Mouse (Mus musculus): ENCODE measurements around the gene Bicdl2. TPM values are rescaled to one million over a fixed set of nuclear protein-coding genes. Genes with fewer than 3 reads are reported as not detected.

Gene Bicdl2
- total RNA-seq, 2 experiments from 2014 or later, result not detected

DNA sequence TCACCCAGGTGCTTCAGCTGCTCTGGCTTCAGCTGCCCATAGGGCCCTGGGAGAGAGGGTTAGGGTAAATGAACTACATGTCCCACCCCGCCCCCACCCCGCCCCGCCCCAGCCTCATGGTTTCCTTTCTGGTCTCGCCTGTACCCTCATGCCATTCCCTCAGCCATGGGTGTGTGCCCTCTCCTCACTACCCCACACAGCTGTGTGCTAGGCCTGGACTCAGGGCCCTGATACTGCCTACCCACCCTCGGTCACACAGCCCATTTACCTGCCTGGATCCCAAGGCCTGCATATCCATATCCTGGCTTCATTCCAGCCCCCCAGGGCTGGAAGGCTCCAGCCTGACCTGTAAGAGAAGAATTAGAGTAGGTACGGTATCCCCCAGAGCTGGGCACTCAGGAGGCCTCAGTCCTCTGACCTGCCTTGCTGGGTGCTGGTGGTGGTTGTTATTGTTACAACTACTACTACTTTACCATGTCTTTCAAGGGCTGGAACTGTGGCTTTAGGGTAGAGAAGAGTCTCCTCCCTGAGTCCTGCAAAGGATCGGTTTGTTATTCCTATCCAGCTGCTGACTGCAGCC, 45.3 kb downstream of the Bicdl2 start:
- DNase-seq (ENCODE audit: low spot score in 2 of 2), result no peak

DNA sequence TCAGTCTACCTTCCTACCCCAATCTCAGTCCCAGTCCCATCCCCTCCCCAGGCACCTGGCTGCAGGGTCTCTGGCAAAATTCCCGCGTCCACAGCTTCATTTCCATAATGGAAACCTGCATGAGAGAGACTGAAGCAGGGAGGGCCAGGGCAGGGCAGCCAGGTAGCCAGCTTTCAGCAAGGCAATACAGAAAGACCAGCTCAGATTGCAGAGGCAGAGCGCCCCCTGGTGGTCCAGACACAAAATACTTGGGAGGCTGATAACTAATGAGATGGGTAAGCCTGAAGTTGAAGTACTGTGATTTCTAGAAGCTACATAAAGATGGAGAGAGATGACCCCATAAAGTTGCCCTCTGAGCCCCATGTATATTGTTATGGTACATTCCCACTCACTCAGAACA, 45.9 kb downstream of the Bicdl2 start:
- DNase-seq (ENCODE audit: low spot score in 2 of 2), result peak; percentile 76 to 82

DNA sequence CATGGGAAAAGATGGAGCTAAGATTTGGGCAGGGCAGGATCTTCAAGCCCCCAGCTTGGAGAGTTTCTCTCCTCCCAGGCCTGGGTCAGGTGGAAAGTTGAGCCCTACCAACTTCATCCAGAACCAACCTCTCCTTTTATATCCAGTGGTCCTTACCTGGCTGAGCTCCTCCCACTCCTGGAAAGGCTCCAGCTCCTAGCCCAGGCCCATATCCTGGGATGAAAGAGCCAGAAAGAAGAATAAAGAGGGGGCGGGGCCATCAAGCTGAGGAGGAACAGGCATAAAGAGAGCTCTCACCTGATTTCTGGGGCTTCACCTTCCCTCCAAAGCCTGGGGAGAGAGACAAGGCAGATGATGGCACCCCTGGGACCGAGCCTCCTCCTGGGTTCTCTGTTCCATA, 56.7 kb downstream of the Bicdl2 start:
- no peak for DNase-seq (ENCODE audit: low spot score in 2 of 2)

Other genes starting within 250 kb of the Bicdl2 start
- gene Vmn2r117, start 180.8 kb upstream of the Bicdl2 start, total RNA-seq (2021), result not detected
- 10 to 100 TPM; 11.0 to 12.3 TPM for gene Zfp213, start 96.3 kb upstream of the Bicdl2 start, total RNA-seq (2021)
- gene Zfp13, start 61.0 kb upstream of the Bicdl2 start, total RNA-seq (2021), result 1 to 10 TPM; 6.2 to 6.3 TPM
- not detected for gene Zscan10, start 59.6 kb upstream of the Bicdl2 start, total RNA-seq (2021)
- under 1 TPM; 0.10 TPM for gene Mmp25, start 15.2 kb upstream of the Bicdl2 start, total RNA-seq (2021)
- gene Hcfc1r1, start 13.1 kb downstream of the Bicdl2 start, total RNA-seq (2021), result 100 to 1,000 TPM; 153 to 154 TPM
- gene Thoc6, start 13.4 kb downstream of the Bicdl2 start, total RNA-seq (2021), result 10 to 100 TPM; 23.1 to 23.3 TPM
- gene Tnfrsf12a, start 17.0 kb downstream of the Bicdl2 start, total RNA-seq (2021), result 100 to 1,000 TPM; 224 to 359 TPM
- not detected for gene Cldn6, start 18.7 kb downstream of the Bicdl2 start, total RNA-seq (2021)
- gene Cldn9, start 23.5 kb downstream of the Bicdl2 start, total RNA-seq (2021), result not detected
- gene 1520401A03Rik, start 62.3 kb downstream of the Bicdl2 start, total RNA-seq (2021), result 1 to 10 TPM; 2.2 to 6.7 TPM
- 1 to 10 TPM; 2.1 to 2.4 TPM for gene Pkmyt1, start 65.8 kb downstream of the Bicdl2 start, total RNA-seq (2021)
- gene Paqr4, start 80.4 kb downstream of the Bicdl2 start, total RNA-seq (2021), result 10 to 100 TPM in 1 of 2 experiments, 1 to 10 TPM in 1; 8.5 to 12.7 TPM
- gene Kremen2, start 85.3 kb downstream of the Bicdl2 start, total RNA-seq (2021), result under 1 TPM in 1 of 2 experiments, not detected in 1; 0.13 TPM
- gene Flywch1, start 111.1 kb downstream of the Bicdl2 start, total RNA-seq (2021), result 10 to 100 TPM; 72.5 to 89.3 TPM
- 10 to 100 TPM in 1 of 2 experiments, 1 to 10 TPM in 1; 8.2 to 10.9 TPM for gene Flywch2, start 125.6 kb downstream of the Bicdl2 start, total RNA-seq (2021)
- 100 to 1,000 TPM; 480 to 746 TPM for gene Srrm2, start 130.0 kb downstream of the Bicdl2 start, total RNA-seq (2021)
- 100 to 1,000 TPM; 352 to 413 TPM for gene Elob, start 168.6 kb downstream of the Bicdl2 start, total RNA-seq (2021)
- gene Prss33, start 175.6 kb downstream of the Bicdl2 start, total RNA-seq (2021), result not detected
- gene Prss32, start 183.3 kb downstream of the Bicdl2 start, total RNA-seq (2021), result not detected
- under 1 TPM; 0.60 to 0.74 TPM for gene Prss41, start 183.7 kb downstream of the Bicdl2 start, total RNA-seq (2021)
- not detected for gene Prss21, start 207.6 kb downstream of the Bicdl2 start, total RNA-seq (2021)
- gene Dcpp1, start 220.4 kb downstream of the Bicdl2 start, total RNA-seq (2021), result not detected
- not detected for gene Dcpp2, start 220.4 kb downstream of the Bicdl2 start, total RNA-seq (2021)

Data from adrenal gland, adult 18-20 months (tissue).